Mouse (Mus musculus): ENCODE measurements at regions not wholly inside any gene's neighbourhood (a gene's known extent, or its start where the extent isn't known, plus 50 kb on each side); places are given as distances from the start of the nearest gene placed in this dataset.

- DNase-seq (ENCODE audit: low spot score) (peak; percentile 34), ATAC-seq (ENCODE audit: low FRiP score, low TSS enrichment) (peak; percentile 46; the same call in 1 of the 2 replicates)
- WGBS, result 39% methylated on average over 18 of the region's 18 CpGs
- Histone ChIP-seq H3K9me3 (ENCODE audit: control insufficient read depth, low read length) (no peaks in the 10 kb centered on the region), H3K9ac (ENCODE audit: low read length) (no peak overlapping the region), H3K27ac (replicated peaks) (peak overlapping the region; percentile 59), H3K4me2 (replicated peaks; ENCODE audit: low read depth) (peak overlapping the region; percentile 35; the same call in 1 of the 2 replicates), H3K4me3 (ENCODE audit: low read depth, low read length) (no peak overlapping the region; the same call in 1 of the 2 replicates), H3K4me1 (replicated peaks; ENCODE audit: control insufficient read depth, insufficient read depth) (no peaks in the 10 kb centered on the region), H3K27me3 (ENCODE audit: control insufficient read depth, insufficient read depth, low read length) (no peaks in the 10 kb centered on the region), H3K36me3 (ENCODE audit: control insufficient read depth, insufficient read depth, low read length) (no peaks in the 10 kb centered on the region)
- TF ChIP-seq EP300 (optimal IDR thresholded peaks at IDR 0.05), result no peak
- no peak for TF ChIP-seq CTCF (IDR thresholded peaks at IDR 0.05; ENCODE audit: low read depth)
Observed at GRCm38 (mm10) chr3:144088261-144088884, 116.6 kb downstream of the Lmo4 start.

- no peaks in the 10 kb centered on the region for H3K4me1 ChIP-seq (replicated peaks; ENCODE audit: control insufficient read depth, insufficient read depth)
- WGBS, result 48% methylated on average over 7 of the region's 7 CpGs
- no peaks in the 10 kb centered on the region for H3K36me3 ChIP-seq (ENCODE audit: control insufficient read depth, insufficient read depth, low read length)
- 0 out of 2 replicates have a peak overlapping the region, but pooled peaks have one; percentile 12 for H3K4me2 ChIP-seq (replicated peaks; ENCODE audit: low read depth)
- no peak overlapping the region for H3K4me3 ChIP-seq (ENCODE audit: low read depth, low read length)
- H3K9ac ChIP-seq (ENCODE audit: low read length), result no peak overlapping the region
- H3K27me3 ChIP-seq (ENCODE audit: control insufficient read depth, insufficient read depth, low read length), result no peaks in the 10 kb centered on the region
- H3K9me3 ChIP-seq (ENCODE audit: control insufficient read depth, low read length), result no peaks in the 10 kb centered on the region
- ATAC-seq (ENCODE audit: low FRiP score, low TSS enrichment), result 0 out of 2 replicates have a peak, but pooled peaks have one; percentile 15
- TF ChIP-seq CTCF (IDR thresholded peaks at IDR 0.05; ENCODE audit: low read depth) (no peak), EP300 (optimal IDR thresholded peaks at IDR 0.05) (no peak)
- DNase-seq (ENCODE audit: low spot score), result peak; percentile 29
- H3K27ac ChIP-seq (replicated peaks), result peak overlapping the region; percentile 59
Observed at GRCm38 (mm10) chr3:144087771-144088170, 117.2 kb downstream of the Lmo4 start.

GRCm38 (mm10) chr3:144086176-144086575 lies 118.8 kb downstream of the Lmo4 start:
- Histone ChIP-seq H3K27me3 (ENCODE audit: control insufficient read depth, insufficient read depth, low read length) (no peaks in the 10 kb centered on the region), H3K9me3 (ENCODE audit: control insufficient read depth, low read length) (no peaks in the 10 kb centered on the region), H3K36me3 (ENCODE audit: control insufficient read depth, insufficient read depth, low read length) (no peaks in the 10 kb centered on the region), H3K27ac (replicated peaks) (no peak overlapping the region), H3K4me3 (ENCODE audit: low read depth, low read length) (no peak overlapping the region), H3K9ac (ENCODE audit: low read length) (no peak overlapping the region), H3K4me2 (replicated peaks; ENCODE audit: low read depth) (no peak overlapping the region), H3K4me1 (replicated peaks; ENCODE audit: control insufficient read depth, insufficient read depth) (no peaks in the 10 kb centered on the region)
- 83% methylated on average over 3 of the region's 3 CpGs for WGBS
- no peak for TF ChIP-seq EP300 (optimal IDR thresholded peaks at IDR 0.05)
- TF ChIP-seq CTCF (IDR thresholded peaks at IDR 0.05; ENCODE audit: low read depth), result no peak
- DNase-seq (ENCODE audit: low spot score), result no peak
- no peak for ATAC-seq (ENCODE audit: low FRiP score, low TSS enrichment)

GRCm38 (mm10) chr3:144079960-144080359 lies 125.1 kb downstream of the Lmo4 start:
- 79% methylated on average over 3 of the region's 3 CpGs for WGBS
- no peak for DNase-seq (ENCODE audit: low spot score)
- no peaks in the 10 kb centered on the region for H3K9me3 ChIP-seq (ENCODE audit: control insufficient read depth, low read length)

GRCm38 (mm10) chr3:144078198-144078935 lies 126.7 kb downstream of the Lmo4 start:
- H3K4me1 ChIP-seq (replicated peaks; ENCODE audit: control insufficient read depth, insufficient read depth), result no peaks in the 10 kb centered on the region
- DNase-seq (ENCODE audit: low spot score), result no peak
- H3K9ac ChIP-seq (ENCODE audit: low read length), result no peak overlapping the region
- TF ChIP-seq EP300 (optimal IDR thresholded peaks at IDR 0.05) (no peak), CTCF (IDR thresholded peaks at IDR 0.05; ENCODE audit: low read depth) (no peak)
- 84% methylated on average over 13 of the region's 13 CpGs for WGBS
- ATAC-seq (ENCODE audit: low FRiP score, low TSS enrichment), result no peak
- no peaks in the 10 kb centered on the region for H3K36me3 ChIP-seq (ENCODE audit: control insufficient read depth, insufficient read depth, low read length)
- H3K9me3 ChIP-seq (ENCODE audit: control insufficient read depth, low read length), result no peaks in the 10 kb centered on the region
- H3K27ac ChIP-seq (replicated peaks), result no peak overlapping the region
- no peak overlapping the region for H3K4me2 ChIP-seq (replicated peaks; ENCODE audit: low read depth)
- H3K27me3 ChIP-seq (ENCODE audit: control insufficient read depth, insufficient read depth, low read length), result no peaks in the 10 kb centered on the region
- H3K4me3 ChIP-seq (ENCODE audit: low read depth, low read length), result no peak overlapping the region

More at GRCm38 (mm10) chr3:144079960-144080359, 125.1 kb downstream of the Lmo4 start:
- H3K4me1 ChIP-seq (replicated peaks; ENCODE audit: control insufficient read depth, insufficient read depth), result no peaks in the 10 kb centered on the region
- no peak overlapping the region for H3K4me3 ChIP-seq (ENCODE audit: low read depth, low read length)
- TF ChIP-seq CTCF (IDR thresholded peaks at IDR 0.05; ENCODE audit: low read depth) (no peak), EP300 (optimal IDR thresholded peaks at IDR 0.05) (no peak)
- no peak overlapping the region for H3K27ac ChIP-seq (replicated peaks)
- no peak for ATAC-seq (ENCODE audit: low FRiP score, low TSS enrichment)
- H3K9ac ChIP-seq (ENCODE audit: low read length), result no peak overlapping the region
- no peaks in the 10 kb centered on the region for H3K27me3 ChIP-seq (ENCODE audit: control insufficient read depth, insufficient read depth, low read length)
- no peaks in the 10 kb centered on the region for H3K36me3 ChIP-seq (ENCODE audit: control insufficient read depth, insufficient read depth, low read length)
- H3K4me2 ChIP-seq (replicated peaks; ENCODE audit: low read depth), result no peak overlapping the region
